Mouse (Mus musculus) hindbrain, embryonic 11.5 days (tissue): ENCODE results near the gene Serhl. TPM values are rescaled to one million over a fixed set of nuclear protein-coding genes. Genes with fewer than 3 reads are reported as not detected.

Experiments used
- ATAC-seq: fragments of 200-750 bp; cut with Nextera tagmentation; 2 replicates; pipeline ENCODE4 v1.8.0; 2017; ENCODE audit warnings: mild to moderate bottlenecking, moderate TSS enrichment, moderate library complexity; ENCODE audit not compliant: low FRiP score
- DNase-seq: peaks from one replicate; pipeline ENCODE4 v3.0.0-alpha.2; 2015; ENCODE audit warnings: low spot score
- H3K27ac ChIP-seq: fragments of 300-500 bp; sonication (generic); 2 replicates; pipeline ENCODE4 v1.5.1; 2014; ENCODE audit warnings: mild to moderate bottlenecking, low read depth, low read length
- H3K27me3 ChIP-seq: fragments of 300-500 bp; sonication (generic); 2 replicates; pipeline ENCODE4 v1.6.1; 2014; ENCODE audit warnings: mild to moderate bottlenecking, low read length, moderate library complexity, mixed read lengths; ENCODE audit not compliant: control insufficient read depth, insufficient read depth
- H3K36me3 ChIP-seq: fragments of 300-500 bp; sonication (generic); 2 replicates; pipeline ENCODE4 v1.6.1; 2014; ENCODE audit warnings: mild to moderate bottlenecking, low read length, moderate library complexity, mixed read lengths; ENCODE audit not compliant: control insufficient read depth, insufficient read depth
- H3K4me1 ChIP-seq: fragments of 300-500 bp; sonication (generic); replicated peaks from 2 replicates; pipeline ENCODE4 v1.6.1; 2014; ENCODE audit warnings: low read length, mixed read lengths; ENCODE audit not compliant: control insufficient read depth, insufficient read depth
- H3K4me2 ChIP-seq: fragments of 300-500 bp; sonication (generic); replicated peaks from 2 replicates; pipeline ENCODE4 v1.6.1; 2014; ENCODE audit warnings: mild to moderate bottlenecking, low read depth, low read length
- H3K4me3 ChIP-seq: fragments of 300-500 bp; sonication (generic); 2 replicates; pipeline ENCODE4 v1.5.1; 2014; ENCODE audit warnings: low read depth, low read length
- H3K9ac ChIP-seq: fragments of 300-500 bp; sonication (generic); 2 replicates; pipeline ENCODE4 v1.6.1; 2014; ENCODE audit warnings: low read depth, low read length
- H3K9me3 ChIP-seq: fragments of 300-500 bp; sonication (generic); 2 replicates; pipeline ENCODE4 v1.6.1; 2016; ENCODE audit warnings: low read length; ENCODE audit not compliant: control insufficient read depth
- WGBS: fragments of 180-500 bp; shearing (Covaris S2); extraction: QIAGEN DNeasy Blood & Tissue Kit; methylation state at CpG from one replicate; pipeline ENCODE4 v1.1.7; 2014; 5-methylcytosine and 5-hydroxymethylcytosine counted together
- polyA plus RNA-seq: library from polyadenylated mRNA; unstranded; fragments of >200 nt; fragmentation: Nextera tagmentation; extraction: Ambion mirVana; gene quantifications from 2 replicates; pipeline ENCODE4 v1.2.1, GENCODE M21; 2014

Serhl gene
- polyA plus RNA-seq, 1 experiment from 2014 or later = 40.2 TPM

DNA sequence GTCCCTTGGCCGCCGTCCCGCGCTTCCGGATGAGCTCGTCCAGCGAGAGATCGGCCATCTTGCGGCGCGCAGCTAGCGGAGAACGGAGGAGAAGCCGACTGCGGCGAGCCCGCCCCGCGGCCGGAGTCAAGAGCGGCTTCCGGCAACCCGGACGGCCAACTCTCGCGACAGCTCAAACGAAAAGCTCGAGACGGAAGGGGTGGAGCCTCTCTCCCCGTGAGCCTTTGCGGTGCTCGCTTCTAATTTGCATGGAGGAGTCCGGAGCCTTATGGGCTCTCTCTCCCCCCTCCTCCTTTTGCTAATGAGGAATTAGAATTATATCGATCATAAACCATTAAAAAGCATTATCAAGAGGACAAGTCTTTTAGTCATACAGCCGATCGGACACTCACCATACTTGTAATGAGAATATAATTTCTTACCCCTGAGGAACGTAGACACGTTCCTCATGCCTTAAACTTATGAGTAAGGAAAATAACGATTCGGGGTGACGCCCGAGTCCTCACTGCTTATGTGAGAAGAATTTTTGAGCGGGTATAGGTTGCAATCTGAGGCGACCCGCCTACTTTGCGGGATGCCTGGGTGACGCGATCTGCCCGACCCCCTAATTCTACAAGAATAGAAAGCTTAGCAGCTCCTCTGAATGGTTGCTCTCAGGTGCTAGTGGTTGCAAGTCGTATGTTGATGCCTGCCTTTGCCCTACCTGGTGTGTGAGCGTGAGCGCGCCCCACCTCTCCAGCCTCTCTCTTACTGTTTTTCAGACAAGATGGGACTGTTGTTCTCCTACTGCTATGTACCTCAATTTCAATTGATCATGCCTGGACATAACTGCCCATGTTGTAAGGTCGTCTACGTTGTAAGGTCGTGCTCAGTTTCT lies 60.1 kb downstream of the Serhl start, which contains the start of gene Poldip3:
Gene Poldip3, minus strand, starts transcription at position 189 of the 877 bp plus-strand sequence.
- H3K9ac ChIP-seq = peak within 1 kb of the TSS; percentile 91
- peak within 1 kb of the TSS; percentile 90 for H3K4me3 ChIP-seq
- peak within 1 kb of the TSS; percentile 94 for H3K27ac ChIP-seq
- DNase-seq = peak; percentile 98
- H3K36me3 ChIP-seq = no peaks in the 10 kb centered on the region; the same call in 1 of the 2 replicates
- no peaks in the 10 kb centered on the region for H3K4me1 ChIP-seq
- H3K4me2 ChIP-seq = peak within 1 kb of the TSS; percentile 49
- no peaks in the 10 kb centered on the region for H3K27me3 ChIP-seq
- under 1% methylated on average over 56 of the region's 56 CpGs for WGBS
- H3K9me3 ChIP-seq = no peaks in the 10 kb centered on the region
- ATAC-seq = peak; percentile 93

DNA sequence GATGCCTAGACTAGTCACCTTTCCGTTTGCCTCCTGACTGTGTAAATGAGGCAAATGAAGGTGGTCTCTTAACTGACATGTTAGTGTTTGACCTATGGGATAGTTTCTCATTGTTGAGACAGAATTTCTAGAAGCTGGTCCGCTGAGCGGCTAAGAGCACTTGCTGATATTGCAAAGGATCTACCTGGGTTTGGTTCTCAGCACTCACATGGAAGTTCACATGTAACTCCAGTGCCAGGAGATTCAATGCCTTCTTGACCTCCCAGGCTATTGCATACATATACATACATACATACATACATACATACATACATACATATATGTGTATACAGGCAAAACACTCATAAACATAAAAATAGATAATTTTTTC lies 60.8 kb downstream of the Serhl start:
- Histone ChIP-seq H3K27me3 (no peaks in the 10 kb centered on the region), H3K4me2 (peak overlapping the region; percentile 26), H3K9me3 (no peaks in the 10 kb centered on the region), H3K9ac (no peak overlapping the region), H3K4me3 (no peak overlapping the region), H3K36me3 (no peaks in the 10 kb centered on the region; the same call in 1 of the 2 replicates), H3K4me1 (no peaks in the 10 kb centered on the region), H3K27ac (peak overlapping the region; percentile 94)
- 31% methylated on average over 3 of the region's 3 CpGs for WGBS
- ATAC-seq (no peak), DNase-seq (no peak)

DNA sequence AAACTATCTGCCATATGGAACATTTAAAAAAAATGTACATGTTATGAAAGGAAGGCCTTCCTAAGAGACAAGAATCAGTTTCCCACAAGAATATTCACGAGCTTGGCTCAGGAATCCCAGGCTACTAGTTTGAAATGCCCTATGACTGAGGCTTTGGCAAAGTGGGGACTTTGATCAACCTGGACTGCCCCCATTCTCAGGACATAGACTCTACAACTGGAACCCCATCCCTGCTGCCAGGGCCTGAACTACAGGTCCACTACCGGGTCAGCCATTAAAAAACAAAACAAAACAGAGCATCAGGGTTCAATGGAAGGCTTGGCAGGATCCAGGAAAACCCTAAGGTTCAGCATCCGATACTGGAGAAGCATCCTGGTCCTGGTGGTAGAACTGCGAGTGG lies 61.4 kb downstream of the Serhl start:
- no peak for DNase-seq
- 90% methylated on average over 4 of the region's 4 CpGs for WGBS
- Histone ChIP-seq H3K9ac (no peak overlapping the region), H3K4me3 (no peak overlapping the region), H3K27ac (no peak overlapping the region), H3K9me3 (no peaks in the 10 kb centered on the region), H3K36me3 (no peaks in the 10 kb centered on the region; the same call in 1 of the 2 replicates), H3K27me3 (no peaks in the 10 kb centered on the region), H3K4me1 (no peaks in the 10 kb centered on the region), H3K4me2 (no peak overlapping the region)
- ATAC-seq = no peak

DNA sequence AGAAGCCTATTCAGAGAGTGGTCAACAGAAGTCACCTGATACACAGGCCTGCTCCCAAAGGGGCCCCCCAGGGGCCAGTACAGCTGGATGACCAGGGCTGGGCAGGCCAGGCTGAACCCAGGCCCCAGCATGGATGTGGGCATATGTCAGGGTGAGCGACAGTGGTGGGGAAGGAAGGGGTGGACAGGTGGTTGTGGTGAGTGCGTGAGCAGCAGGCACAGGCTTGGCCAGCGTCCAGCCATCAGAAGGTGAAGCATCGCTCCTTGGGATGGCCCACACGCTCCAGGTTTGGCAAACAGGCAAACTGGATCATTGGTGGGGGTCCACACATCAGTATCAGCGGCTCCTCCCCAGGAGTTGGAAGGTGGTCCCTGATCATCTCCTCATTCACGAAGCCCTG lies 65.0 kb downstream of the Serhl start:
- Histone ChIP-seq H3K27me3 (no peaks in the 10 kb centered on the region), H3K36me3 (0 out of 2 replicates have a peak, but pooled peaks cover 9% of the 10 kb centered on the region), H3K4me3 (no peak overlapping the region), H3K4me2 (no peak overlapping the region), H3K4me1 (no peaks in the 10 kb centered on the region), H3K27ac (no peak overlapping the region), H3K9ac (no peak overlapping the region), H3K9me3 (no peaks in the 10 kb centered on the region)
- DNase-seq (no peak), ATAC-seq (no peak)
- WGBS = 92% methylated on average over 7 of the region's 7 CpGs

DNA sequence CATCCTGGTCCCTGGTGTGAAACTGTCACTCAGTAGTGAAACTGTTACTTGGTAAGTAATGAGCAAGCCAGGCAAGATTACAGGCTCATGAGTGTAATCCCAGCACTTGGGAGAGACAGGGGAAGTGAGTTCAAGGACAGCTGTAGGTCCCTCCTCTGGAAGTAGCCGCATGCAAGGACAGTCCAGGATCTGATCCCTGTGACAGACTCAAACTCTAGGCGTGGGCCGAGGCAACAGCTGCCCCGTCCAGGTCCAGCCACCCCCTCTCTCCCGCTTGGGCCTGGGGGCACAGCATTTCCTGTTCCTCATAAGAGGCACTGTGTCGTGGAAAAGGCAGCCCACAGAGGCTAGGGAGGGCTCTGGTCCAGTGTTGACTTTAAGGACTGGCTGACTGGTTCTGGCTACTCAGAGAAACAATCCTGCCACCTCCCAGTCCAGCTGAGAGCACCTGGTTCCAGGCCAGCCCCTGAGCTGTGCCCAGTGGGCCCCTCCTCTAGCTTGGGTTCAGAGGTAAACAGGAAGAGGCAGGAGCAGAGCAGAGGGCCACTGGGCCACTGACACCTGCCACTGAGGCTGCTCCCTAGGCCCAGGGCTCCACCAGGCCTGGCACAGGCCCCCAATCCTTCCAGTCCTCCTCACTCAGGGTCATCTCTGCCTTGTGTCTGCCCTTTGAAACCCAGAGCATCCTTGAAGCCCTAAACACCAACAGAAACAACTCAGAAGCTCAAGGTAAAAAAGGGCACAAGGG lies 66.5 kb downstream of the Serhl start:
- H3K27me3 ChIP-seq = no peaks in the 10 kb centered on the region
- WGBS = 83% methylated on average over 6 of the region's 6 CpGs
- H3K4me3 ChIP-seq = no peak overlapping the region
- H3K9ac ChIP-seq = no peak overlapping the region
- no peak overlapping the region for H3K27ac ChIP-seq
- no peaks in the 10 kb centered on the region for H3K9me3 ChIP-seq
- H3K4me2 ChIP-seq = no peak overlapping the region
- ATAC-seq (no peak), DNase-seq (no peak)
- 0 out of 2 replicates have a peak, but pooled peaks cover 9% of the 10 kb centered on the region for H3K36me3 ChIP-seq
- no peaks in the 10 kb centered on the region for H3K4me1 ChIP-seq

DNA sequence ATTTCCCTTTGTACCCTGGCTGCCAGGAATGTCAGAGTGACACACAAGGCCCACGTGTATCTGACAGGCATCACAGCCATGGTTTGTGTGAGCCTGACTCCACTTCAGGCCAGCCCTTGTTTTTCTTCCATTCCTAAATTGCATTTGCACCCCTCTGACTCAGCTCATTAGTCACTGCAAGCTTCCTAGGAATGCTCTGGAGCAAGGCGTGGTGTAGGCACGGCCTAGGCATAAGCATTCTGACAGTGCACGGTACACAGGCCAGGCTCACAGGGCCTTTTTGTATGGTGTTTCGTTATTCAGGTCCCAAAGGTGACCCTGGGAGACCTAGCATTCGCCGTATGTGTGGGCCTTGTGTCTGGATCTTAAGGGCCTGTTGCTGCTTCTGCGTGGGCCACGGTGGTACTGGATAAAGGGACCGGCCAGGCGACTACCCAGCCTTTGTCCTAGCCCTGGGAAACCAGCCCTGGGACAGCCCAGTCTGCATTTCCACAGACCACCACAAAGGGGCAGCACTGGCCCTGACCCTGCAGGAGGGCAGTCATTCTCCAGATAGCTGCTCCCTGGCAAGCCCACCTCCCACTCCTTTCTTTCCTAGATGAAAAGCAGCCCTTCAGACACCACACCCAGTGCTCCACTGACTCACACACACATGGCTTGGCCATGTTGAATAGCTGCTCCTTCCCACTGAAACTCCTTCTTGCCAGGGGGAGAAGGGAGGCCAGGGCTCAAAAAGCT lies 67.8 kb downstream of the Serhl start:
- ATAC-seq (no peak), DNase-seq (peak; percentile 70)
- H3K4me3 ChIP-seq = no peak overlapping the region
- 76% methylated on average over 11 of the region's 11 CpGs for WGBS
- no peak overlapping the region for H3K4me2 ChIP-seq
- H3K9ac ChIP-seq = no peak overlapping the region
- no peaks in the 10 kb centered on the region for H3K27me3 ChIP-seq
- no peaks in the 10 kb centered on the region for H3K9me3 ChIP-seq
- no peak overlapping the region for H3K27ac ChIP-seq
- H3K4me1 ChIP-seq = 0 out of 2 replicates have a peak, but pooled peaks cover 2% of the 10 kb centered on the region
- 0 out of 2 replicates have a peak, but pooled peaks cover 9% of the 10 kb centered on the region for H3K36me3 ChIP-seq

DNA sequence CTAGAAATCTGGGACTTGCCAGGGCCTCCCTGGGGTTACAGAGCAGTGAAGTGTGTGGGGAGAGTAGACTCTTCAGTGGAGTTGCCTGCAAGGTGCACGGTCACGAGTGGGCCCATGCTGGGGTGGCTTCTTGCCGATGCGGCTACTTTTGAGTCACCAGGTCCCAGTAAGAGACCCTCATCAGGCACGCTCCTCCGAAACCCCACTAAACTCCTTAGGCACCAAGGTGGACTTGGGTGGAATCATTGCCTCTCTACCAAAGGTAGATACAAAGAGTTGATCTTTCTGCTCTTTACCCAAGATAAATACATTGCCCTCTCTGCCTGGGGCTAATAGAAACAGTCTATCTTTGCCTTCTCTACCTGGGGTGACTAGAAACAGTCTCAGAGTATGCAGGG lies 68.4 kb downstream of the Serhl start:
- DNase-seq (no peak), ATAC-seq (no peak)
- Histone ChIP-seq H3K27me3 (no peaks in the 10 kb centered on the region), H3K36me3 (0 out of 2 replicates have a peak, but pooled peaks cover 9% of the 10 kb centered on the region), H3K4me1 (0 out of 2 replicates have a peak, but pooled peaks cover 2% of the 10 kb centered on the region), H3K9ac (no peak overlapping the region), H3K4me3 (no peak overlapping the region), H3K27ac (no peak overlapping the region), H3K9me3 (no peaks in the 10 kb centered on the region), H3K4me2 (no peak overlapping the region)
- WGBS = 98% methylated on average over 6 of the region's 6 CpGs

DNA sequence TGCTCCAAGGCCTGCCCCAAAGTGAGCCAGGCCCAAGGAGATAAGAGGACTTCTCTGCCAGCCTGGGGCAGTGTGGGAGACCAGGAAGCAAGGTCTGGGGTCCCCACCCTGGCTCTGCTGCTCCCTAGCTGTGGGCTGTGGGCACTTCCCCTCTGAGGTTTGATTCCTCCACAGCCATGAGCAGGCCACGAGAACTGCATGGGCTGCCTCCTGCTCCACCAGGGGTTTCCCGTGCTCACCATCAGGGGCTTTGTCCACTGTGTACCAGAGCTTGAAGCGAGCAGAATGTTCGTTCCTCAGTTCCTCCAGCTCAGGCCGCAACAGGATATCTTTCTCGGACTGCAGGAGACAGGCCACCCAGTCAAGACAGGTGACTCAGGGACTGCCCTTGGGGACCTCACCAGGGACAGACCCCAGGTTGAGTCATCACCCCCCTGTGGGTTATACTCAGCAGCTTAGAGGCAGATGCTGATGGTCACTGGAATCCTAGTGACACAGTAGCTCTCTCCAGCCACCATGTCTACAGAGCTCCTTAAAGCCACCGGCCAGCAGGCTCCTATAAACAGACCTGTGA lies 69.4 kb downstream of the Serhl start:
- Histone ChIP-seq H3K4me1 (0 out of 2 replicates have a peak, but pooled peaks cover 2% of the 10 kb centered on the region), H3K27me3 (no peaks in the 10 kb centered on the region), H3K9me3 (no peaks in the 10 kb centered on the region), H3K4me2 (no peak overlapping the region), H3K27ac (no peak overlapping the region), H3K4me3 (no peak overlapping the region), H3K36me3 (0 out of 2 replicates have a peak, but pooled peaks cover 9% of the 10 kb centered on the region), H3K9ac (no peak overlapping the region)
- DNase-seq (no peak), ATAC-seq (no peak)
- WGBS = 94% methylated on average over 7 of the region's 7 CpGs
